Mouse (Mus musculus): Measurements from ENCODE around the gene Mill1. TPM values are rescaled to one million over a fixed set of nuclear protein-coding genes. Genes with fewer than 3 reads are reported as not detected.
A peak's percentile ranks its signal among the peaks of the same experiment; 100 is the strongest.

Mill1 gene
- polyA plus RNA-seq, 1 experiment from 2014 or later: not detected

- H3K4me3 ChIP-seq (ENCODE audit: low read depth, low read length): no peak overlapping the region
- 48% methylated on average over 5 of the region's 5 CpGs for WGBS (ENCODE audit: insufficient replicate concordance)
- H3K36me3 ChIP-seq (replicated peaks; ENCODE audit: insufficient read depth, low read length): no peaks in the 10 kb centered on the region
- no peak overlapping the region for H3K4me2 ChIP-seq (ENCODE audit: low read depth, low read length)
- no peaks in the 10 kb centered on the region for H3K4me1 ChIP-seq (ENCODE audit: insufficient read depth)
- DNase-seq: no peak
- no peaks in the 10 kb centered on the region for H3K27me3 ChIP-seq (ENCODE audit: insufficient read depth, low read length)
- TF ChIP-seq CTCF (IDR thresholded peaks at IDR 0.05; ENCODE audit: low read depth): peak; percentile 12; the same call in 1 of the 2 replicates
- TF ChIP-seq EP300 (IDR thresholded peaks at IDR 0.05; ENCODE audit: low read depth): no peak
- no peak overlapping the region for H3K9ac ChIP-seq (replicated peaks)
- ATAC-seq: no peak
- H3K9me3 ChIP-seq (ENCODE audit: low read length): no peaks in the 10 kb centered on the region; the same call in 1 of the 2 replicates
- H3K27ac ChIP-seq (ENCODE audit: low read depth): no peak overlapping the region
These were observed 19.9 kb downstream of the Mill1 start for GRCm38 (mm10) chr7:18265089-18265488.

Other genes starting within 250 kb of the Mill1 start
- not detected in 2 replicates for gene Ceacam13, start 235.5 kb upstream of the Mill1 start, polyA plus RNA-seq (2015; fragmentation: Nextera tagmentation; extraction: Ambion mirVana)
- gene Ceacam12, start 179.4 kb upstream of the Mill1 start, polyA plus RNA-seq (2015; fragmentation: Nextera tagmentation; extraction: Ambion mirVana): not detected in 2 replicates
- gene Igfl3, start 68.9 kb upstream of the Mill1 start, polyA plus RNA-seq (2015; fragmentation: Nextera tagmentation; extraction: Ambion mirVana): not detected in 2 replicates
- not detected in 2 replicates for gene Psg18, start 109.7 kb downstream of the Mill1 start, polyA plus RNA-seq (2015; fragmentation: Nextera tagmentation; extraction: Ambion mirVana)
- not detected in 2 replicates for gene Psg28, start 186.7 kb downstream of the Mill1 start, polyA plus RNA-seq (2015; fragmentation: Nextera tagmentation; extraction: Ambion mirVana)
- not detected in 2 replicates for gene Psg26, start 238.8 kb downstream of the Mill1 start, polyA plus RNA-seq (2015; fragmentation: Nextera tagmentation; extraction: Ambion mirVana)

All from liver, postnatal 0 days (tissue).